Mouse (Mus musculus) forebrain, embryonic 16.5 days (tissue): ENCODE measurements around the gene BC016579. TPM values are rescaled to one million over a fixed set of nuclear protein-coding genes. Genes with fewer than 3 reads are reported as not detected.

ENCODE experiments used
- ATAC-seq: fragments of 200-750 bp; cut with Nextera tagmentation; 2 replicates; pipeline ENCODE4 v1.8.0; 2017; ENCODE audit warnings: mild to moderate bottlenecking, moderate library complexity
- H3K27ac ChIP-seq: fragments of 300-500 bp; sonication (generic); 2 replicates; pipeline ENCODE4 v1.5.1; 2014; ENCODE audit warnings: low read length, control low read depth
- H3K27me3 ChIP-seq: fragments of 300-500 bp; sonication (generic); replicated peaks from 2 replicates; pipeline ENCODE4 v1.6.1; 2014; ENCODE audit warnings: low read length; ENCODE audit not compliant: control insufficient read depth, insufficient read depth
- H3K36me3 ChIP-seq: fragments of 300-500 bp; sonication (generic); 2 replicates; pipeline ENCODE4 v1.6.1; 2014; ENCODE audit not compliant: control insufficient read depth, insufficient read depth
- H3K4me1 ChIP-seq: fragments of 300-500 bp; sonication (generic); replicated peaks from 2 replicates; pipeline ENCODE4 v1.6.1; 2014; ENCODE audit warnings: low read length; ENCODE audit not compliant: control insufficient read depth, insufficient read depth
- H3K4me2 ChIP-seq: fragments of 300-500 bp; sonication (generic); 2 replicates; pipeline ENCODE4 v1.6.1; 2014; ENCODE audit warnings: mild to moderate bottlenecking, low read length, control low read depth
- H3K4me3 ChIP-seq: fragments of 300-500 bp; sonication (generic); replicated peaks from 2 replicates; pipeline ENCODE4 v1.5.1; 2014; ENCODE audit warnings: mild to moderate bottlenecking, low read length, control low read depth
- H3K9ac ChIP-seq: fragments of 300-500 bp; sonication (generic); replicated peaks from 2 replicates; pipeline ENCODE4 v1.6.1; 2014; ENCODE audit warnings: low read depth, low read length, control low read depth
- H3K9me3 ChIP-seq: fragments of 300-500 bp; sonication (generic); 2 replicates; pipeline ENCODE4 v1.6.1; 2016; ENCODE audit warnings: low read length; ENCODE audit not compliant: control insufficient read depth
- WGBS: fragments of 180-500 bp; shearing (Covaris S2); extraction: QIAGEN DNeasy Blood & Tissue Kit; methylation state at CpG from one replicate; pipeline ENCODE4 v1.1.7; 2014; 5-methylcytosine and 5-hydroxymethylcytosine counted together
- polyA plus RNA-seq: library from polyadenylated mRNA; unstranded; fragments of >200 nt; fragmentation: Nextera tagmentation; extraction: Ambion mirVana; gene quantifications from 2 replicates; pipeline ENCODE4 v1.2.1, GENCODE M21; 2015

BC016579 gene
- polyA plus RNA-seq, 1 experiment from 2014 or later, result not detected

GRCm38 (mm10) chr16:45684815-45685214 is 30.9 kb upstream of the BC016579 start:
- 14% methylated on average over 8 of the region's 8 CpGs for WGBS
- no peak for ATAC-seq

GRCm38 (mm10) chr16:45676462-45676861 is 22.6 kb upstream of the BC016579 start:
- Histone ChIP-seq H3K4me2 (no peak overlapping the region), H3K27ac (no peak overlapping the region), H3K4me3 (no peak overlapping the region), H3K36me3 (no peaks in the 10 kb centered on the region), H3K9me3 (no peaks in the 10 kb centered on the region), H3K9ac (no peak overlapping the region), H3K4me1 (no peaks in the 10 kb centered on the region), H3K27me3 (no peaks in the 10 kb centered on the region)
- ATAC-seq, result no peak
- 44% methylated on average over 1 of the region's 1 CpGs for WGBS

More at GRCm38 (mm10) chr16:45684815-45685214, 30.9 kb upstream of the BC016579 start:
- Histone ChIP-seq H3K4me2 (no peak overlapping the region), H3K27ac (no peak overlapping the region), H3K9me3 (no peaks in the 10 kb centered on the region), H3K9ac (no peak overlapping the region), H3K4me1 (no peaks in the 10 kb centered on the region), H3K4me3 (no peak overlapping the region), H3K27me3 (no peaks in the 10 kb centered on the region), H3K36me3 (no peaks in the 10 kb centered on the region)

GRCm38 (mm10) chr16:45670005-45670404 is 16.1 kb upstream of the BC016579 start:
- H3K9me3 ChIP-seq, result no peaks in the 10 kb centered on the region
- WGBS, result 50% methylated on average over 4 of the region's 4 CpGs
- H3K4me3 ChIP-seq, result no peak overlapping the region
- no peak overlapping the region for H3K4me2 ChIP-seq
- no peak overlapping the region for H3K27ac ChIP-seq
- no peaks in the 10 kb centered on the region for H3K27me3 ChIP-seq
- H3K9ac ChIP-seq, result no peak overlapping the region
- no peak for ATAC-seq
- no peaks in the 10 kb centered on the region for H3K36me3 ChIP-seq
- H3K4me1 ChIP-seq, result no peaks in the 10 kb centered on the region

GRCm38 (mm10) chr16:45668178-45668577 is 14.3 kb upstream of the BC016579 start:
- no peak overlapping the region for H3K9ac ChIP-seq
- H3K27ac ChIP-seq, result no peak overlapping the region
- 71% methylated on average over 3 of the region's 3 CpGs for WGBS
- no peak overlapping the region for H3K4me2 ChIP-seq
- H3K4me3 ChIP-seq, result no peak overlapping the region
- H3K36me3 ChIP-seq, result no peaks in the 10 kb centered on the region
- no peaks in the 10 kb centered on the region for H3K9me3 ChIP-seq
- H3K27me3 ChIP-seq, result no peaks in the 10 kb centered on the region
- ATAC-seq, result no peak
- no peaks in the 10 kb centered on the region for H3K4me1 ChIP-seq

GRCm38 (mm10) chr16:45666136-45666535 is 12.3 kb upstream of the BC016579 start:
- no peak overlapping the region for H3K4me3 ChIP-seq
- H3K4me2 ChIP-seq, result no peak overlapping the region
- H3K27me3 ChIP-seq, result no peaks in the 10 kb centered on the region
- no peaks in the 10 kb centered on the region for H3K36me3 ChIP-seq
- H3K9ac ChIP-seq, result no peak overlapping the region
- H3K27ac ChIP-seq, result no peak overlapping the region
- no peaks in the 10 kb centered on the region for H3K9me3 ChIP-seq
- no peak for ATAC-seq
- no peaks in the 10 kb centered on the region for H3K4me1 ChIP-seq
- 77% methylated on average over 2 of the region's 2 CpGs for WGBS

- Histone ChIP-seq H3K9me3 (no peaks in the 10 kb centered on the region), H3K36me3 (no peaks in the 10 kb centered on the region), H3K4me2 (no peak overlapping the region), H3K9ac (no peak overlapping the region), H3K27ac (no peak overlapping the region), H3K4me3 (no peak overlapping the region), H3K4me1 (no peaks in the 10 kb centered on the region), H3K27me3 (no peaks in the 10 kb centered on the region)
- ATAC-seq, result no peak
Observed at GRCm38 (mm10) chr16:45662381-45662780, 8.5 kb upstream of the BC016579 start.

- Histone ChIP-seq H3K9ac (no peak overlapping the region), H3K4me3 (no peak overlapping the region), H3K27ac (no peak overlapping the region), H3K36me3 (no peaks in the 10 kb centered on the region), H3K4me1 (no peaks in the 10 kb centered on the region), H3K27me3 (no peaks in the 10 kb centered on the region), H3K4me2 (no peak overlapping the region), H3K9me3 (no peaks in the 10 kb centered on the region)
- no peak; the same call in 1 of the 2 replicates for ATAC-seq
- WGBS, result 78% methylated on average over 4 of the region's 4 CpGs
Observed at GRCm38 (mm10) chr16:45659596-45659995, 5.7 kb upstream of the BC016579 start.

GRCm38 (mm10) chr16:45658248-45658647 is 4.4 kb upstream of the BC016579 start:
- Histone ChIP-seq H3K36me3 (no peaks in the 10 kb centered on the region), H3K9me3 (no peaks in the 10 kb centered on the region), H3K27me3 (no peaks in the 10 kb centered on the region), H3K4me1 (no peaks in the 10 kb centered on the region), H3K4me3 (no peak overlapping the region), H3K27ac (no peak overlapping the region), H3K4me2 (no peak overlapping the region), H3K9ac (no peak overlapping the region)
- ATAC-seq, result no peak
- 97% methylated on average over 1 of the region's 1 CpGs for WGBS

GRCm38 (mm10) chr16:45657574-45658159 is 3.8 kb upstream of the BC016579 start:
- ATAC-seq, result no peak
- no peaks in the 10 kb centered on the region for H3K9me3 ChIP-seq
- H3K9ac ChIP-seq, result no peak overlapping the region
- no peaks in the 10 kb centered on the region for H3K36me3 ChIP-seq
- H3K27me3 ChIP-seq, result no peaks in the 10 kb centered on the region
- H3K27ac ChIP-seq, result no peak overlapping the region
- no peaks in the 10 kb centered on the region for H3K4me1 ChIP-seq
- H3K4me2 ChIP-seq, result no peak overlapping the region
- 91% methylated on average over 12 of the region's 12 CpGs for WGBS
- H3K4me3 ChIP-seq, result no peak overlapping the region

- Histone ChIP-seq H3K36me3 (no peaks in the 10 kb centered on the region), H3K9ac (no peak overlapping the region), H3K27ac (no peak overlapping the region), H3K27me3 (no peaks in the 10 kb centered on the region), H3K4me2 (no peak overlapping the region), H3K4me3 (no peak overlapping the region), H3K4me1 (no peaks in the 10 kb centered on the region), H3K9me3 (no peaks in the 10 kb centered on the region)
- 62% methylated on average over 9 of the region's 9 CpGs for WGBS
- no peak for ATAC-seq
Observed at GRCm38 (mm10) chr16:45654465-45654864, 597 bp upstream of the BC016579 start.
